Mouse (Mus musculus) naive thymus-derived CD4-positive, alpha-beta T cell, adult 5 months (primary cell): ENCODE results near the gene Serpina3i. TPM values are rescaled to one million over a fixed set of nuclear protein-coding genes. Genes with fewer than 3 reads are reported as not detected.

ENCODE experiments used
- polyA plus RNA-seq: library from polyadenylated mRNA; unstranded; fragments of 100-300 nt; shearing (Covaris generic); gene quantifications from one replicate; pipeline ENCODE4 v1.2.1, GENCODE M21; 2017

Gene Serpina3i
- not detected for polyA plus RNA-seq

GRCm38 (mm10) chr12:104262863-104263262 lies at the start of gene Serpina3i:
TSS of gene Serpina3i (plus strand) at chr12:104263122.

GRCm38 (mm10) chr12:104214445-104214753 lies 48.5 kb upstream of the Serpina3i start, which contains the start of gene Serpina3f:
TSS of gene Serpina3f (plus strand) at chr12:104214544.

DNA sequence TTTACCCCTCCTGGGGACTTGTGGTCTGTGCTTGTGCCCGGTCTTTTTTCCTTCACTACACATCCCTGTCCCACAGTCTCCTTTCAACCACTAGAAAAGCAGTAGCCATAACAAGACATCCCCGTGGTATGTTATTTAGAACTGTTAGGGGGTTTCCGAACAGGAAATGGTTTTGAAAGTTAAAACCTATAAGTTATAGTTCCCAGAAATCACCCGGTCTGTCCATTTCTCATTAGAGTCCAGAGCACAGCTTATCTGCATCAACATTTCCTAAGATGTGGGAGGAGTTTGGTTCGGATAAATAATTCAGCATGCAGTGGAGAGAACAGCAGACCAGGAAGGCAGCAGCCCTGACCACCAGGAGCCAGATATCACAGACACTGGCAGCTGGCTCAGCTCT lies 27.0 kb upstream of the Serpina3i start, which contains the start of gene Serpina3g:
Gene Serpina3g (plus strand): TSS at position 331 of the 400 bp plus-strand sequence.

DNA sequence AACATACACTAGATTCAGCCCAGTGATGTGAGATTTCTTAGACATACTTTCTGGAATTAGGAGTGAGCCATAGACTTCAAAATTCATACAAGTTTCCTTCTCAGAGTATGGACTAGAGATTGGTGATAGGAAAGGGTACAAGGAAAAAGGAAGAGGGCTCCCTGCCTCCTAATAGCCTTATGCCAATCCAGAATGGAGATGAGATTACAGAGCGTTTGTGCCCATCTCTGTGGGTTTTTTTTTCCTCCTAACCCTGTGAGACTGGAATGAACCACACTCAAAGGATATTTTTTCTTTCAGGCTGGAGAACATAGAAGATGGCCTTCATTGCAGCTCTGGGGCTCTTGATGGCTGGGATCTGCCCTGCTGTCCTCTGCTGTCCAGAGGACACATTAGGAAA lies 51.3 kb downstream of the Serpina3i start, which contains the start of gene Serpina3j:
Gene Serpina3j (plus strand): TSS at position 301 of the 400 bp plus-strand sequence.

Other genes with a start within 250 kb of the Serpina3i start
- not detected for gene Serpina9, start 249.4 kb upstream of the Serpina3i start, polyA plus RNA-seq
- not detected for gene Serpina12, start 218.7 kb upstream of the Serpina3i start, polyA plus RNA-seq
- not detected for gene Serpina5, start 162.0 kb upstream of the Serpina3i start, polyA plus RNA-seq
- not detected for gene Serpina3a, start 150.4 kb upstream of the Serpina3i start, polyA plus RNA-seq
- not detected for gene Serpina3b, start 135.1 kb upstream of the Serpina3i start, polyA plus RNA-seq
- not detected for gene Serpina3c, start 109.3 kb upstream of the Serpina3i start, polyA plus RNA-seq
- gene Serpina3f, start 48.6 kb upstream of the Serpina3i start, polyA plus RNA-seq = not detected
- 0.83 TPM for gene Serpina3g, start 26.9 kb upstream of the Serpina3i start, polyA plus RNA-seq
- gene Serpina3j, start 51.4 kb downstream of the Serpina3i start, polyA plus RNA-seq = not detected
- not detected for gene Serpina3k, start 75.4 kb downstream of the Serpina3i start, polyA plus RNA-seq
- not detected for gene Serpina3m, start 75.4 kb downstream of the Serpina3i start, polyA plus RNA-seq
- gene Serpina3n, start 143.6 kb downstream of the Serpina3i start, polyA plus RNA-seq = not detected
- not detected for gene Gsc, start 210.2 kb downstream of the Serpina3i start, polyA plus RNA-seq